9 mouse cellular contexts compared by ENCODE assay signal in genomic region chr7:75780812-75781211, GRCm38 (mm10).
DNase-seq lines count a peak whose midpoint lies in the region; ATAC-seq and TF ChIP-seq lines count a peak whose summit lies in the region.
"Had no signal": no experiment of that assay in that cellular context is flagged by ENCODE, and none has a peak within 500 bp of the region (broad histone marks: within the 10 kb centered on the region; RNA-seq: fewer than 3 reads in every experiment).

No protein-coding gene starts in this region.

- TF ChIP-seq POLR2A in CH12.LX (IDR thresholded peaks at IDR 0.05; ENCODE audit: low read depth, low read length), result no peak

- ATAC-seq in heart, embryonic 13.5 days (ENCODE audit: extremely low read depth, insufficient number of reproducible peaks, low FRiP score, low TSS enrichment), result no peak
- no peak for ATAC-seq in liver, embryonic 15.5 days (ENCODE audit: insufficient read depth)
- no peak for ATAC-seq in monocyte, adult 5-6 weeks (replicated peaks; ENCODE audit: insufficient number of reproducible peaks, low FRiP score, low TSS enrichment, poor library complexity, severe bottlenecking)

- TF ChIP-seq RAD21 in CH12.LX (IDR thresholded peaks at IDR 0.05; ENCODE audit: low read depth, low read length), result no peak

- H3K4me1 ChIP-seq in heart, embryonic 13.5 days, result peaks cover 25% of the 10 kb centered on the region
- H3K4me1 ChIP-seq in CH12.LX (ENCODE audit: control insufficient read depth in 1 of 2, insufficient read depth in 2 of 2), result peaks cover 14 to 47% of the 10 kb centered on the region in 2 experiments
- H3K4me1 ChIP-seq in liver, embryonic 15.5 days (replicated peaks), result peaks cover 18% of the 10 kb centered on the region

- dilution Hi-C loops in CH12.LX (cut with MboI; ENCODE audit: extremely low pct_ligation_motif_present, extremely low pct_unique_long_range_greater_than_20kb, low sequenced_read_pairs), result no loop called here

- H3K27ac ChIP-seq in heart, embryonic 13.5 days (replicated peaks), result peak overlapping the region; percentile 20; the same call in 1 of the 2 replicates
- H3K27ac ChIP-seq in CH12.LX (ENCODE audit: insufficient read depth, low read depth), result peak overlapping the region; percentile 29; the same call in 1 of the 2 replicates
- H3K27ac ChIP-seq in liver, embryonic 15.5 days (replicated peaks), result no peak overlapping the region; the same call in 1 of the 2 replicates

- no peaks in the 10 kb centered on the region for H3K27me3 ChIP-seq in heart, embryonic 13.5 days (replicated peaks)
- H3K27me3 ChIP-seq in CH12.LX (replicated peaks), result no peaks in the 10 kb centered on the region
- no peaks in the 10 kb centered on the region for H3K27me3 ChIP-seq in liver, embryonic 15.5 days

- peak; percentile 72; the same call in 1 of the 2 replicates for TF ChIP-seq EP300 in CH12.LX (IDR thresholded peaks at IDR 0.05; ENCODE audit: low read length)

- H3K4me3 ChIP-seq in heart, embryonic 13.5 days, result peak overlapping the region; percentile 68
- peak overlapping the region; percentile 76 to 94 (median 79) for H3K4me3 ChIP-seq in CH12.LX (replicated peaks in 1 of 3; ENCODE audit: low read depth in 2 of 3, low read length in 2 of 3, poor library complexity in 1 of 3)
- peak overlapping the region; percentile 75 for H3K4me3 ChIP-seq in liver, embryonic 15.5 days (replicated peaks)

- no peaks in the 10 kb centered on the region for H3K9me3 ChIP-seq in heart, embryonic 13.5 days
- peaks cover 43% of the 10 kb centered on the region for H3K9me3 ChIP-seq in CH12.LX (replicated peaks; ENCODE audit: low read length)
- H3K9me3 ChIP-seq in liver, embryonic 15.5 days (replicated peaks), result no peaks in the 10 kb centered on the region

- H3K36me3 ChIP-seq in heart, embryonic 13.5 days, result peaks cover 47% of the 10 kb centered on the region
- H3K36me3 ChIP-seq in CH12.LX (replicated peaks in 1 of 2; ENCODE audit: control insufficient read depth in 1 of 2, insufficient read depth in 1 of 2, low read length in 1 of 2), result peaks cover 43 to 48% of the 10 kb centered on the region in 2 experiments
- H3K36me3 ChIP-seq in liver, embryonic 15.5 days (replicated peaks), result peaks cover 44% of the 10 kb centered on the region

- H3K9ac ChIP-seq in heart, embryonic 13.5 days, result peak overlapping the region; percentile 87
- peak overlapping the region; percentile 94 for H3K9ac ChIP-seq in CH12.LX (ENCODE audit: insufficient read depth, low read depth)
- peak overlapping the region; percentile 75; the same call in 1 of the 2 replicates for H3K9ac ChIP-seq in liver, embryonic 15.5 days

- peaks cover 48% of the 10 kb centered on the region for H3K79me2 ChIP-seq in CH12.LX (replicated peaks; ENCODE audit: control insufficient read depth, extremely low read depth, insufficient read depth, poor library complexity, severe bottlenecking)

- in situ Hi-C loops in CH12.LX (cut with MboI; ENCODE audit: low pct_ligation_motif_present, low pct_unique_long_range_greater_than_20kb, low sequenced_read_pairs), result no loop called here

- DNase-seq in heart, postnatal 4 days, result no peak
- DNase-seq in CH12.LX (ENCODE audit: extremely low read depth), result no peak
- peak; percentile 19 for DNase-seq in forelimb bud, embryonic 11.5 days (ENCODE audit: low read depth, low spot score)
- DNase-seq in Muller cell, postnatal 12 days (ENCODE audit: inconsistent ontology term), result no peak
- no peak for DNase-seq in kidney, adult 8-10 months
- DNase-seq: right cerebral cortex, adult 18-20 months had no signal

- 13% methylated on average over 5 of the region's 5 CpGs for WGBS in heart, embryonic 13.5 days
- WGBS in liver, embryonic 15.5 days (ENCODE audit: insufficient replicate concordance), result 15% methylated on average over 2 of the region's 5 CpGs

- no peak for TF ChIP-seq CTCF in CH12.LX (conservative IDR thresholded peaks at IDR 0.05 in 1 of 2, IDR thresholded peaks at IDR 0.05 in 1 of 2; ENCODE audit: low read depth in 2 of 2, low read length in 2 of 2)

- peak overlapping the region; percentile 69 for H3K4me2 ChIP-seq in heart, embryonic 13.5 days
- H3K4me2 ChIP-seq in CH12.LX (ENCODE audit: insufficient read depth, low read depth, poor library complexity, severe bottlenecking), result peak overlapping the region; percentile 79
- peak overlapping the region; percentile 84 for H3K4me2 ChIP-seq in liver, embryonic 15.5 days

TF ChIP-seq in CH12.LX, 34 proteins besides CTCF, POLR2A, EP300 and RAD21:
- TF ChIP-seq ZMIZ1 (IDR thresholded peaks at IDR 0.05; ENCODE audit: low read depth, low read length) (peak; percentile 36; the same call in 1 of the 2 replicates), MAX (IDR thresholded peaks at IDR 0.05; ENCODE audit: low read length) (0 out of 2 replicates have a peak, but pooled peaks have one; percentile 18), BHLHE40 (IDR thresholded peaks at IDR 0.05; ENCODE audit: low read depth, low read length) (peak; percentile 44), CHD2 (IDR thresholded peaks at IDR 0.05; ENCODE audit: low read length) (0 out of 2 replicates have a peak, but pooled peaks have one; percentile 38), RCOR1 (conservative IDR thresholded peaks at IDR 0.05; ENCODE audit: low read depth, low read length) (no peak), TBP (conservative IDR thresholded peaks at IDR 0.05; ENCODE audit: low read depth, low read length) (no peak), POLR2AphosphoS2 (IDR thresholded peaks at IDR 0.05; ENCODE audit: low read depth, low read length) (no peak), USF2 (conservative IDR thresholded peaks at IDR 0.05; ENCODE audit: low read depth, low read length) (no peak), JUN (IDR thresholded peaks at IDR 0.05; ENCODE audit: insufficient read depth, low read depth, low read length) (no peak), ELF1 (IDR thresholded peaks at IDR 0.05; ENCODE audit: low read depth, low read length) (no peak), PAX5 (IDR thresholded peaks at IDR 0.05; ENCODE audit: low read length) (no peak), IRF4 (IDR thresholded peaks at IDR 0.05; ENCODE audit: low read depth, low read length) (peak; percentile 80), TCF12 (IDR thresholded peaks at IDR 0.05; ENCODE audit: low read depth, low read length) (peak; percentile 83), ETS1 (conservative IDR thresholded peaks at IDR 0.05; ENCODE audit: low read depth, low read length) (peak; percentile 89), HCFC1 (IDR thresholded peaks at IDR 0.05; ENCODE audit: low read depth, low read length) (no peak), ZKSCAN1 (IDR thresholded peaks at IDR 0.05; ENCODE audit: borderline replicate concordance, low read depth, low read length) (no peak), MAZ (IDR thresholded peaks at IDR 0.05; ENCODE audit: low read depth, low read length) (peak; percentile 73), MXI1 (IDR thresholded peaks at IDR 0.05; ENCODE audit: low read depth, low read length) (no peak), ZC3H11A (IDR thresholded peaks at IDR 0.05; ENCODE audit: low read depth, low read length) (no peak), JUND (conservative IDR thresholded peaks at IDR 0.05; ENCODE audit: low read depth, low read length) (no peak), GABPA (IDR thresholded peaks at IDR 0.05; ENCODE audit: insufficient replicate concordance, low read depth, low read length) (no peak), KAT2A (IDR thresholded peaks at IDR 0.05; ENCODE audit: insufficient replicate concordance, low read length) (no peak), SIN3A (IDR thresholded peaks at IDR 0.05; ENCODE audit: low read length) (0 out of 2 replicates have a peak, but pooled peaks have one; percentile 31), UBTF (IDR thresholded peaks at IDR 0.05; ENCODE audit: low read depth, low read length) (no peak), MYC (IDR thresholded peaks at IDR 0.05; ENCODE audit: low read depth, low read length) (no peak), USF1 (IDR thresholded peaks at IDR 0.05; ENCODE audit: low read depth, low read length) (no peak), CHD1 (IDR thresholded peaks at IDR 0.05; ENCODE audit: low read depth, low read length) (no peak), ZNF384 (IDR thresholded peaks at IDR 0.05; ENCODE audit: low read depth, low read length) (no peak), E2F4 (IDR thresholded peaks at IDR 0.05; ENCODE audit: insufficient replicate concordance, low read depth, low read length) (no peak), MEF2A (IDR thresholded peaks at IDR 0.05; ENCODE audit: borderline replicate concordance, low read depth, low read length) (peak; percentile 98), NELFE (IDR thresholded peaks at IDR 0.05; ENCODE audit: low read depth, low read length) (0 out of 2 replicates have a peak, but pooled peaks have one; percentile 31), SMC3 (IDR thresholded peaks at IDR 0.05; ENCODE audit: low read depth, low read length) (no peak; the same call in 1 of the 2 replicates), NRF1 (IDR thresholded peaks at IDR 0.05; ENCODE audit: low read depth, low read length) (no peak), MAFK (IDR thresholded peaks at IDR 0.05; ENCODE audit: insufficient replicate concordance, low read length) (no peak; the same call in 1 of the 2 replicates)
